Mouse (Mus musculus): Measurements from ENCODE around the gene Fbxl2. TPM values are rescaled to one million over a fixed set of nuclear protein-coding genes. Genes with fewer than 3 reads are reported as not detected.

Fbxl2 gene
- total and polyA plus RNA-seq, 2 experiments from 2014 or later = 35.7 to 43.4 TPM

- peaks cover 57% of the 10 kb centered on the region for H3K36me3 ChIP-seq (ENCODE audit: insufficient read depth, low read length)
- H3K4me2 ChIP-seq (ENCODE audit: low read depth, low read length, poor library complexity, severe bottlenecking) = no peak overlapping the region
- no peak overlapping the region for H3K4me3 ChIP-seq (ENCODE audit: low read depth, low read length)
- ATAC-seq (ENCODE audit: low FRiP score) = no peak
- H3K9ac ChIP-seq (replicated peaks; ENCODE audit: low read length, poor library complexity, severe bottlenecking) = no peak overlapping the region
- no peak for TF ChIP-seq CTCF (IDR thresholded peaks at IDR 0.05)
- no peak for DNase-seq (ENCODE audit: low spot score)
- H3K4me1 ChIP-seq (ENCODE audit: insufficient read depth, low read length) = no peaks in the 10 kb centered on the region
- H3K27me3 ChIP-seq (ENCODE audit: insufficient read depth, low read length) = no peaks in the 10 kb centered on the region
- no peaks in the 10 kb centered on the region for H3K9me3 ChIP-seq (ENCODE audit: low read length)
- no peak overlapping the region for H3K27ac ChIP-seq (ENCODE audit: low read depth, low read length)
- 87% methylated on average over 2 of the region's 2 CpGs for WGBS
These were observed 63.5 kb downstream of the Fbxl2 start for GRCm38 (mm10) chr9:113982451-113982850.

- no peak for TF ChIP-seq CTCF (IDR thresholded peaks at IDR 0.05)
- Histone ChIP-seq H3K9ac (replicated peaks; ENCODE audit: low read length, poor library complexity, severe bottlenecking) (no peak overlapping the region), H3K4me2 (ENCODE audit: low read depth, low read length, poor library complexity, severe bottlenecking) (no peak overlapping the region), H3K36me3 (ENCODE audit: insufficient read depth, low read length) (peaks cover 62% of the 10 kb centered on the region), H3K27ac (ENCODE audit: low read depth, low read length) (peak overlapping the region; percentile 44; the same call in 1 of the 2 replicates), H3K4me3 (ENCODE audit: low read depth, low read length) (no peak overlapping the region), H3K9me3 (ENCODE audit: low read length) (no peaks in the 10 kb centered on the region), H3K27me3 (ENCODE audit: insufficient read depth, low read length) (no peaks in the 10 kb centered on the region), H3K4me1 (ENCODE audit: insufficient read depth, low read length) (no peaks in the 10 kb centered on the region)
- peak; percentile 55 for ATAC-seq (ENCODE audit: low FRiP score)
- DNase-seq (ENCODE audit: low spot score) = peak; percentile 79
- WGBS = 33% methylated on average over 16 of the region's 16 CpGs
These were observed 64.7 kb downstream of the Fbxl2 start for GRCm38 (mm10) chr9:113981099-113981880.

GRCm38 (mm10) chr9:113979356-113979755 lies 66.6 kb downstream of the Fbxl2 start:
- H3K27me3 ChIP-seq (ENCODE audit: insufficient read depth, low read length) = no peaks in the 10 kb centered on the region
- DNase-seq (ENCODE audit: low spot score) (no peak), ATAC-seq (ENCODE audit: low FRiP score) (no peak)
- H3K36me3 ChIP-seq (ENCODE audit: insufficient read depth, low read length) = peaks cover 56% of the 10 kb centered on the region
- WGBS = 94% methylated on average over 13 of the region's 13 CpGs
- no peak overlapping the region for H3K4me3 ChIP-seq (ENCODE audit: low read depth, low read length)
- no peaks in the 10 kb centered on the region for H3K4me1 ChIP-seq (ENCODE audit: insufficient read depth, low read length)
- no peak for TF ChIP-seq CTCF (IDR thresholded peaks at IDR 0.05)
- H3K4me2 ChIP-seq (ENCODE audit: low read depth, low read length, poor library complexity, severe bottlenecking) = no peak overlapping the region
- no peaks in the 10 kb centered on the region for H3K9me3 ChIP-seq (ENCODE audit: low read length)
- no peak overlapping the region for H3K27ac ChIP-seq (ENCODE audit: low read depth, low read length)
- H3K9ac ChIP-seq (replicated peaks; ENCODE audit: low read length, poor library complexity, severe bottlenecking) = no peak overlapping the region

GRCm38 (mm10) chr9:113978656-113979055 lies 67.3 kb downstream of the Fbxl2 start:
- H3K4me2 ChIP-seq (ENCODE audit: low read depth, low read length, poor library complexity, severe bottlenecking) = no peak overlapping the region
- TF ChIP-seq CTCF (IDR thresholded peaks at IDR 0.05) = no peak
- ATAC-seq (ENCODE audit: low FRiP score) = no peak
- H3K9ac ChIP-seq (replicated peaks; ENCODE audit: low read length, poor library complexity, severe bottlenecking) = no peak overlapping the region
- no peak overlapping the region for H3K27ac ChIP-seq (ENCODE audit: low read depth, low read length)
- no peaks in the 10 kb centered on the region for H3K27me3 ChIP-seq (ENCODE audit: insufficient read depth, low read length)
- no peaks in the 10 kb centered on the region for H3K9me3 ChIP-seq (ENCODE audit: low read length)
- peaks cover 56% of the 10 kb centered on the region for H3K36me3 ChIP-seq (ENCODE audit: insufficient read depth, low read length)
- H3K4me3 ChIP-seq (ENCODE audit: low read depth, low read length) = no peak overlapping the region
- 83% methylated on average over 7 of the region's 7 CpGs for WGBS
- DNase-seq (ENCODE audit: low spot score) = no peak
- H3K4me1 ChIP-seq (ENCODE audit: insufficient read depth, low read length) = no peaks in the 10 kb centered on the region

GRCm38 (mm10) chr9:113977225-113977840 lies 68.7 kb downstream of the Fbxl2 start:
- TF ChIP-seq CTCF (IDR thresholded peaks at IDR 0.05) = no peak
- no peaks in the 10 kb centered on the region for H3K27me3 ChIP-seq (ENCODE audit: insufficient read depth, low read length)
- DNase-seq (ENCODE audit: low spot score) (no peak), ATAC-seq (ENCODE audit: low FRiP score) (no peak)
- H3K27ac ChIP-seq (ENCODE audit: low read depth, low read length) = no peak overlapping the region
- H3K9me3 ChIP-seq (ENCODE audit: low read length) = no peaks in the 10 kb centered on the region
- 87% methylated on average over 11 of the region's 11 CpGs for WGBS
- no peaks in the 10 kb centered on the region for H3K4me1 ChIP-seq (ENCODE audit: insufficient read depth, low read length)
- H3K4me2 ChIP-seq (ENCODE audit: low read depth, low read length, poor library complexity, severe bottlenecking) = no peak overlapping the region
- H3K9ac ChIP-seq (replicated peaks; ENCODE audit: low read length, poor library complexity, severe bottlenecking) = no peak overlapping the region
- peaks cover 54% of the 10 kb centered on the region for H3K36me3 ChIP-seq (ENCODE audit: insufficient read depth, low read length)
- no peak overlapping the region for H3K4me3 ChIP-seq (ENCODE audit: low read depth, low read length)

GRCm38 (mm10) chr9:113976264-113976663 lies 69.7 kb downstream of the Fbxl2 start:
- no peak for ATAC-seq (ENCODE audit: low FRiP score)
- no peak overlapping the region for H3K27ac ChIP-seq (ENCODE audit: low read depth, low read length)

More at GRCm38 (mm10) chr9:113976264-113976663, 69.7 kb downstream of the Fbxl2 start:
- Histone ChIP-seq H3K4me2 (ENCODE audit: low read depth, low read length, poor library complexity, severe bottlenecking) (no peak overlapping the region), H3K36me3 (ENCODE audit: insufficient read depth, low read length) (peaks cover 55% of the 10 kb centered on the region), H3K4me1 (ENCODE audit: insufficient read depth, low read length) (no peaks in the 10 kb centered on the region), H3K9ac (replicated peaks; ENCODE audit: low read length, poor library complexity, severe bottlenecking) (no peak overlapping the region), H3K4me3 (ENCODE audit: low read depth, low read length) (no peak overlapping the region), H3K27me3 (ENCODE audit: insufficient read depth, low read length) (no peaks in the 10 kb centered on the region), H3K9me3 (ENCODE audit: low read length) (no peaks in the 10 kb centered on the region)
- TF ChIP-seq CTCF (IDR thresholded peaks at IDR 0.05) = no peak
- WGBS = 93% methylated on average over 10 of the region's 10 CpGs
- DNase-seq (ENCODE audit: low spot score) = no peak

Measured in midbrain, postnatal 0 days (tissue).